Mouse (Mus musculus) CH12.LX (cell line): ENCODE data around the gene Atp7b. TPM values are rescaled to one million over a fixed set of nuclear protein-coding genes. Genes with fewer than 3 reads are reported as not detected.
A peak's percentile ranks its signal among the peaks of the same experiment; 100 is the strongest.

Experiments used
- DNase-seq: peaks from one replicate; pipeline ENCODE4 v3.0.0-alpha.2; 2013; ENCODE audit errors: extremely low read depth
- H3K27ac ChIP-seq: 2 replicates; pipeline ENCODE4 v1.5.1; 2012; ENCODE audit warnings: low read depth, mild to moderate bottlenecking, control low read depth, moderate library complexity; ENCODE audit not compliant: insufficient read depth
- H3K27me3 ChIP-seq: replicated peaks from 2 replicates; pipeline ENCODE3; 2012; ENCODE audit warnings: inconsistent platforms
- H3K36me3 ChIP-seq, 2 experiments: replicated peaks in 1 of 2; 2 replicates each; pipeline versions ENCODE3 to v1.6.1; 2012; ENCODE audit warnings: inconsistent platforms in 1 of 2, low read length in 1 of 2, mild to moderate bottlenecking in 1 of 2, mixed read lengths in 1 of 2, moderate library complexity in 1 of 2; ENCODE audit not compliant: control insufficient read depth in 1 of 2, insufficient read depth in 1 of 2
- H3K4me1 ChIP-seq, 2 experiments: 2 replicates each; pipeline ENCODE4 v1.6.1; 2012; ENCODE audit warnings: inconsistent platforms in 1 of 2, moderate library complexity in 1 of 2; ENCODE audit not compliant: insufficient read depth in 2 of 2, control insufficient read depth in 1 of 2
- H3K4me2 ChIP-seq: 2 replicates; pipeline ENCODE4 v1.6.1; 2012; ENCODE audit warnings: low read depth, mild to moderate bottlenecking, control low read depth; ENCODE audit not compliant: poor library complexity, insufficient read depth, severe bottlenecking
- H3K4me3 ChIP-seq, 3 experiments: fragments of 150-350 bp in 1 of 3; sonication (generic) in 1 of 3; replicated peaks in 1 of 3; 2 replicates each; pipeline versions ENCODE3 to v1.5.1; 2011 to 2012; ENCODE audit warnings: low read depth in 2 of 3, low read length in 2 of 3, mild to moderate bottlenecking in 2 of 3, moderate library complexity in 2 of 3, control low read depth in 1 of 3, improper control_type of control experiment in 1 of 3, inconsistent platforms in 1 of 3, mixed read lengths in 1 of 3; ENCODE audit not compliant: poor library complexity in 1 of 3
- H3K79me2 ChIP-seq: replicated peaks from 2 replicates; pipeline ENCODE4 v1.6.1; 2012; ENCODE audit warnings: mild to moderate bottlenecking, moderate library complexity; ENCODE audit not compliant: control insufficient read depth, poor library complexity, insufficient read depth, severe bottlenecking; ENCODE audit errors: extremely low read depth
- H3K9ac ChIP-seq: 2 replicates; pipeline ENCODE4 v1.6.1; 2012; ENCODE audit warnings: low read depth, mild to moderate bottlenecking, control low read depth, moderate library complexity; ENCODE audit not compliant: insufficient read depth
- H3K9me3 ChIP-seq: replicated peaks from 2 replicates; pipeline ENCODE3; 2012; ENCODE audit warnings: low read length, inconsistent platforms, mixed read lengths
- BHLHE40 ChIP-seq: IDR thresholded peaks from 2 replicates; pipeline ENCODE4 v1.6.1; 2011; ENCODE audit warnings: mild to moderate bottlenecking, low read depth, low read length, improper control_type of control experiment
- CHD1 ChIP-seq: IDR thresholded peaks from 2 replicates; pipeline ENCODE4 v1.6.1; 2012; ENCODE audit warnings: low read depth, low read length, improper control_type of control experiment, inconsistent platforms
- CTCF ChIP-seq, 2 experiments: IDR thresholded peaks in 1 of 2; conservative IDR thresholded peaks in 1 of 2; 2 replicates each; pipeline ENCODE4 v1.5.1; 2011 to 2012; ENCODE audit warnings: low read depth in 2 of 2, low read length in 2 of 2, improper control_type of control experiment in 1 of 2, inconsistent platforms in 1 of 2, mild to moderate bottlenecking in 1 of 2, moderate library complexity in 1 of 2
- E2F4 ChIP-seq: IDR thresholded peaks from 2 replicates; pipeline ENCODE4 v1.6.1; 2011; ENCODE audit warnings: low read depth, low read length, improper control_type of control experiment; ENCODE audit not compliant: insufficient replicate concordance
- ELF1 ChIP-seq: IDR thresholded peaks from 2 replicates; pipeline ENCODE4 v1.6.1; 2014; ENCODE audit warnings: low read depth, mild to moderate bottlenecking, inconsistent platforms, low read length, improper control_type of control experiment
- HCFC1 ChIP-seq: IDR thresholded peaks from 2 replicates; pipeline ENCODE4 v1.6.1; 2012; ENCODE audit warnings: low read depth, mild to moderate bottlenecking, inconsistent platforms, low read length, improper control_type of control experiment
- IRF4 ChIP-seq: IDR thresholded peaks from 2 replicates; pipeline ENCODE4 v1.6.1; 2014; ENCODE audit warnings: low read depth, mild to moderate bottlenecking, inconsistent platforms, low read length, improper control_type of control experiment
- JUN ChIP-seq: IDR thresholded peaks from 2 replicates; pipeline ENCODE4 v1.6.1; 2011; ENCODE audit warnings: low read depth, mild to moderate bottlenecking, low read length, improper control_type of control experiment, moderate library complexity; ENCODE audit not compliant: insufficient read depth
- KAT2A ChIP-seq: IDR thresholded peaks from 2 replicates; pipeline ENCODE4 v1.6.1; 2012; ENCODE audit warnings: low read length, improper control_type of control experiment, inconsistent platforms; ENCODE audit not compliant: insufficient replicate concordance
- MAX ChIP-seq: IDR thresholded peaks from 2 replicates; pipeline ENCODE4 v1.6.1; 2011; ENCODE audit warnings: low read length, improper control_type of control experiment
- MAZ ChIP-seq: IDR thresholded peaks from 2 replicates; pipeline ENCODE4 v1.6.1; 2012; ENCODE audit warnings: low read depth, mild to moderate bottlenecking, inconsistent platforms, low read length, improper control_type of control experiment, moderate library complexity
- MXI1 ChIP-seq: IDR thresholded peaks from 2 replicates; pipeline ENCODE4 v1.6.1; 2011; ENCODE audit warnings: mild to moderate bottlenecking, low read depth, low read length, improper control_type of control experiment
- RAD21 ChIP-seq: IDR thresholded peaks from 2 replicates; pipeline ENCODE4 v1.6.1; 2011; ENCODE audit warnings: low read depth, mild to moderate bottlenecking, low read length, improper control_type of control experiment, moderate library complexity
- RCOR1 ChIP-seq: conservative IDR thresholded peaks from 2 replicates; pipeline ENCODE4 v1.6.1; 2012; ENCODE audit warnings: low read depth, mild to moderate bottlenecking, inconsistent platforms, low read length, improper control_type of control experiment
- SMC3 ChIP-seq: IDR thresholded peaks from 2 replicates; pipeline ENCODE4 v1.6.1; 2011; ENCODE audit warnings: low read depth, low read length, improper control_type of control experiment
- TBP ChIP-seq: conservative IDR thresholded peaks from 2 replicates; pipeline ENCODE4 v1.6.1; 2011; ENCODE audit warnings: low read depth, low read length, improper control_type of control experiment
- UBTF ChIP-seq: IDR thresholded peaks from 2 replicates; pipeline ENCODE4 v1.6.1; 2012; ENCODE audit warnings: low read depth, mild to moderate bottlenecking, inconsistent platforms, low read length, improper control_type of control experiment, moderate library complexity
- USF1 ChIP-seq: IDR thresholded peaks from 2 replicates; pipeline ENCODE4 v1.6.1; 2014; ENCODE audit warnings: low read depth, mild to moderate bottlenecking, inconsistent platforms, low read length, improper control_type of control experiment
- ZC3H11A ChIP-seq: IDR thresholded peaks from 2 replicates; pipeline ENCODE4 v1.6.1; 2012; ENCODE audit warnings: low read depth, mild to moderate bottlenecking, inconsistent platforms, low read length, improper control_type of control experiment
- ZNF384 ChIP-seq: IDR thresholded peaks from 2 replicates; pipeline ENCODE4 v1.6.1; 2012; ENCODE audit warnings: low read depth, low read length, improper control_type of control experiment, inconsistent platforms
- dilution Hi-C: fragments of 300-500 bp; cut with MboI; formaldehyde crosslinking; loops from 2 replicates; pipeline ENCODE4 v1.14.3; 2020; ENCODE audit warnings: low sequenced_read_pairs; ENCODE audit not compliant: extremely low pct_unique_long_range_greater_than_20kb, extremely low pct_ligation_motif_present
- in situ Hi-C: fragments of 300-500 bp; cut with MboI; formaldehyde crosslinking; loops from 3 replicates; pipeline ENCODE4 v1.14.3; 2019; ENCODE audit warnings: low sequenced_read_pairs, low pct_ligation_motif_present, low pct_unique_long_range_greater_than_20kb, mixed read lengths
- polyA plus RNA-seq: library from polyadenylated mRNA; unstranded; fragments of >175 nt; gene quantifications from 2 replicates; pipeline ENCODE4 v1.2.1, GENCODE M21; 2012; ENCODE audit warnings: low read depth; ENCODE audit not compliant: insufficient read length
- total RNA-seq, 2 experiments: library from RNA; depleted of rRNA; stranded (reverse); fragments of 300-350 nt in 1 of 2; fragments of >200 nt in 1 of 2; gene quantifications; 2 replicates each; pipeline ENCODE4 v1.2.3; 2012 to 2014

The Atp7b gene
- total and polyA plus RNA-seq, 3 experiments = 0.51 to 3.1 (median 1.2) TPM

DNA sequence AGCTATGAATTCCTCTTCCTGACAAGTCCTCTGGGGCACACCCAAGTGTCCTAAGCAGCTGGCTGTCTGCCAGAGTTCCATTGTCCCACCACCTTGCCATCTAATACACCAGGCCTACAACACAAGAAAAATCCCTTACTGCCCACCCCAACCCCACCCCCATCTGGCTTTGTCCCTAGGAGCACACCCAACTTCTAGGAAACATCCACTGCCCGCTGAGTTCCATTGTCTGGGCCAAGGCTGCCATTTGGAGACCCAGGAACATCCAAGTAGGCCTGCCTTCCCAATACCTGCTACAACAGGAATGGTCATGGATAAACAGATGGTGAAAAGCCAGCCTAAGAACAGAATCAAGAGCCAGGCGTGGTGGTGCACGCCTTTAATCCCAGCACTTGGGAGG, 103.8 kb downstream of the Atp7b start:
- H3K9ac ChIP-seq = no peak overlapping the region
- dilution Hi-C loops = no loop called here
- H3K4me1 ChIP-seq = no peaks in the 10 kb centered on the region
- H3K27ac ChIP-seq = no peak overlapping the region
- TF ChIP-seq KAT2A (no peak), IRF4 (no peak), USF1 (no peak), E2F4 (no peak), UBTF (no peak), BHLHE40 (no peak), MAZ (no peak), HCFC1 (no peak), ELF1 (no peak), ZC3H11A (no peak), CHD1 (no peak), JUN (no peak), RCOR1 (no peak), TBP (no peak), MXI1 (no peak), ZNF384 (no peak)
- no peaks in the 10 kb centered on the region for H3K79me2 ChIP-seq
- no peak for DNase-seq
- H3K27me3 ChIP-seq = peaks cover 43% of the 10 kb centered on the region
- H3K36me3 ChIP-seq = no peaks in the 10 kb centered on the region
- in situ Hi-C loops = loop anchor here (25.0 kb wide), 1 partner anchor 194 kb away; no protein-coding TSS in a partner anchor
- H3K4me2 ChIP-seq = no peak overlapping the region
- no peak overlapping the region for H3K4me3 ChIP-seq
- H3K9me3 ChIP-seq = no peaks in the 10 kb centered on the region

DNA sequence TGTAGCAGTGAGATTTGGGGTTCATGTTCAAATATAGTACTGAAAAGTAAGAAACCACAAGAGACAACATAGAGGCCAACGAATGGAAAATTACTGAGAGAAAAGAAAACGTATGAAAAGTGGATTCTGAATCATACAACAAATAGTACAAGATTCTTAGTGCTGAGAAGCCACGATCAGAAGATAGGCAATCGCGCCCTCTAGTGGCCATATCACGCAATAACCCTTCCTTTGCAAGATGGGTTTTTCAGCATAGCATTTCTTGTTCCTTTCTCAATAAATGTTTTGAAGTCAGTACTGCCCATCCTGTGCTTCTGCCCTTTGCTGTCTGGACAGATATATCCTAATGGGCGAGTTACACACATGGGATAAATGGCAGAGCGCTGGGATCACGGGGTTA, 104.8 kb downstream of the Atp7b start:
- Histone ChIP-seq H3K27ac (no peak overlapping the region), H3K4me2 (no peak overlapping the region), H3K4me1 (no peaks in the 10 kb centered on the region), H3K9me3 (no peaks in the 10 kb centered on the region), H3K79me2 (no peaks in the 10 kb centered on the region), H3K36me3 (no peaks in the 10 kb centered on the region), H3K9ac (no peak overlapping the region), H3K27me3 (peaks cover 39% of the 10 kb centered on the region), H3K4me3 (no peak overlapping the region)
- in situ Hi-C loops (loop anchor here (25.0 kb wide), 1 partner anchor 193 kb away; no protein-coding TSS in a partner anchor), dilution Hi-C loops (no loop called here)
- TF ChIP-seq RAD21 (peak; percentile 84), CTCF (conservative IDR thresholded peaks at IDR 0.05 in 1 of 2, IDR thresholded peaks at IDR 0.05 in 1 of 2; ENCODE audit: low read depth in 2 of 2, low read length in 2 of 2) (peak; percentile 80 to 92), MAX (no peak), SMC3 (peak; percentile 78)
- DNase-seq = peak; percentile 54
